Mouse (Mus musculus) heart, postnatal 0 days (tissue): ENCODE data around the gene Ciao2a.

Experiments used
- CTCF ChIP-seq: IDR thresholded peaks from 2 replicates; pipeline ENCODE4 v1.5.1; 2016; ENCODE audit warnings: antibody characterized with exemption, control low read depth, low read depth
- EP300 ChIP-seq: IDR thresholded peaks from 2 replicates; pipeline ENCODE4 v1.6.1; 2016; ENCODE audit warnings: antibody characterized with exemption, low read depth

GRCm38 (mm10) chr9:66171275-66171921, 45.0 kb downstream of the Ciao2a start:
- TF ChIP-seq EP300, result no peak
- no peak for TF ChIP-seq CTCF
